Mouse (Mus musculus): ENCODE results near the gene Tnfrsf8.

DNA sequence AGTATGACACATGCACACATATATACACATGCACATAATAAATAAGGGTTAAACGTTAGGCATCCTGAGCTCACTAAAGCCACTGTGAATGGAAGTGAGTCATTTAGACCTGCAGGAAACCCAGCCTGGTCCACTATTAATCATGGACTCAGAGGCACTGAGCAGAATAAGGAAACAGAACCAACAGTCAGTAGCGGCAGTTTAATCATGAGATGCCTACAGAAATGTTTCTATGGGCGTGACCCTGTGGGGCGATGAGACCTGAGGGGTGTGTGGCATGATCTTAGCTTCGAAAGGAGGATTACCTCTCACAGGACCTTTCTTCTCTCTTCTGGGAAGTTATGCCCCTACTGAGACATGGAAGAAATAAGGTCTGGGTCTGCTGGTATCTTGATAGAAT, 7.2 kb upstream of the Tnfrsf8 start:
- TF ChIP-seq CTCF (IDR thresholded peaks at IDR 0.05; ENCODE audit: extremely low read depth, insufficient read depth, low read length): no peak
- no peak for TF ChIP-seq POLR2A (IDR thresholded peaks at IDR 0.05; ENCODE audit: extremely low read depth, insufficient read depth, low read length)

Data from cortical plate, adult 2 months (tissue).